Mouse (Mus musculus): ENCODE data around the gene Anp32a. TPM values are rescaled to one million over a fixed set of nuclear protein-coding genes. Genes with fewer than 3 reads are reported as not detected.
A peak's percentile ranks its signal among the peaks of the same experiment; 100 is the strongest.

The Anp32a gene
- polyA plus RNA-seq, 1 experiment from 2014 or later, result 166 TPM

DNA sequence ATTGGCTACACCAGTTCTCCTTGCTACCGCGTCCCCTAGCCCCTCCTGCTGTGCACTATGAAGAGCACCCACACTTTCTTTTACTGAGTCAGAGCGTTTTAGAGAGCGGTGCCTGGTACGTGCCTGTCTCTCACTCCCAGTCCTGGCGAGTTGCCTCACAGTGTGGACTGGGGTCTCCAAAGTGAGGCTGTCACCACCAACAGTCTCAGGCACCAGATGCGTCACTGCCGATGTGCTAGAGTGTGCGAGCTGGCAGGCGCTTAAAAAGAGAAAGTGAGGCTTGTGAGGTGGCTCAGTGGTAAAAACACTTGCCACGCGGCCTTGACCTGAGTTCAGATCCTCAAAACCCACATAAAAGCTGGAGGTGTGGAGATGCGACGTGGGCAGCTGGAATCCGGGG is 8.2 kb downstream of the Anp32a start:
- ATAC-seq (ENCODE audit: low FRiP score), result no peak
- no peaks in the 10 kb centered on the region for H3K36me3 ChIP-seq
- no peaks in the 10 kb centered on the region for H3K27me3 ChIP-seq
- H3K4me3 ChIP-seq, result no peak overlapping the region
- peaks cover 60% of the 10 kb centered on the region for H3K4me1 ChIP-seq
- H3K9ac ChIP-seq, result no peak overlapping the region
- no peak overlapping the region for H3K4me2 ChIP-seq (replicated peaks)
- no peaks in the 10 kb centered on the region for H3K9me3 ChIP-seq (replicated peaks)
- 66% methylated on average over 15 of the region's 15 CpGs for WGBS
- H3K27ac ChIP-seq, result peak overlapping the region; percentile 50; the same call in 1 of the 2 replicates

DNA sequence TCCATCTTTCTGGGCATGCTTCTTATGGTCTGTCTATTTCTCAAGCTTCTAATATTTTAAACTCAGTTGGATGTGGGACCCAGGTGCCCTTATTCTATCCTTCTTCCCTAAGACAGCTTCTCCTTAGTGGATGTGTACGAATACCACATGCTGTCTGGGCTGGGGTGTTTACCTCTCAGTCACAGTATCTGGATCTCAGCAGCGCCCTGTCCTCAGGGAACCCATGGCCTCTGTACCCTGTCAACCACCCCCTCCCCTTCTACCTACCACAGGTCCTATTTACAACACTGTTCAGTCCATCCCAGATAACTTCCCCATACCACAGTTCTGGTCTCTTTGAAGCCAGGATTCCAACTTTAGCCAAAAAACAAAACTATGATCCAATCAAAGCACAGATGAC is 9.6 kb downstream of the Anp32a start:
- H3K9ac ChIP-seq, result no peak overlapping the region
- H3K9me3 ChIP-seq (replicated peaks), result no peaks in the 10 kb centered on the region
- ATAC-seq (ENCODE audit: low FRiP score), result no peak
- H3K27ac ChIP-seq, result no peak overlapping the region
- peaks cover 57% of the 10 kb centered on the region for H3K4me1 ChIP-seq
- 69% methylated on average over 2 of the region's 2 CpGs for WGBS
- no peaks in the 10 kb centered on the region for H3K36me3 ChIP-seq
- no peak overlapping the region for H3K4me2 ChIP-seq (replicated peaks)
- no peaks in the 10 kb centered on the region for H3K27me3 ChIP-seq
- no peak overlapping the region for H3K4me3 ChIP-seq

DNA sequence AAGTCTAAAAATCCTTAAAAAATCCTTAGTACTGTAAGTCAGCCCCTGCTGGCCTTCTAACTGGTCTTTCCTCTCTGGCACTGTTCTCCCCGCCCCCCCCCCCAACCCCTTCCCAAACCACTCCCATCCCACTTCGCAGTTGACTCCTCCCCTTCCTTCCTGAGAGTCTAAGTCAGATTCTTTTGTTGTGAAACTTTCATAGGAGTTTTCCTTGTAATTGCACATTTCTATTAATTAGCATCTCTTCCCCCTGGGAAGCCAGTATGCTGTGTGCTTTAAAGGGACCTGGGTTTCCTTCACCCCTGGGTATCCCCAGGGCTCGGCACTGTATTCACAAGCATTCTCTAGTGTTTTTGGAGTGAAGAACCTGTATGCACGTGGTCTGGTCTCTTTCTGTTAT is 10.1 kb downstream of the Anp32a start:
- no peak overlapping the region for H3K4me3 ChIP-seq
- peaks cover 56% of the 10 kb centered on the region for H3K4me1 ChIP-seq
- no peaks in the 10 kb centered on the region for H3K9me3 ChIP-seq (replicated peaks)
- 52% methylated on average over 3 of the region's 4 CpGs for WGBS
- no peak overlapping the region for H3K9ac ChIP-seq
- H3K36me3 ChIP-seq, result no peaks in the 10 kb centered on the region
- H3K4me2 ChIP-seq (replicated peaks), result no peak overlapping the region
- no peak for ATAC-seq (ENCODE audit: low FRiP score)
- no peaks in the 10 kb centered on the region for H3K27me3 ChIP-seq
- H3K27ac ChIP-seq, result no peak overlapping the region

DNA sequence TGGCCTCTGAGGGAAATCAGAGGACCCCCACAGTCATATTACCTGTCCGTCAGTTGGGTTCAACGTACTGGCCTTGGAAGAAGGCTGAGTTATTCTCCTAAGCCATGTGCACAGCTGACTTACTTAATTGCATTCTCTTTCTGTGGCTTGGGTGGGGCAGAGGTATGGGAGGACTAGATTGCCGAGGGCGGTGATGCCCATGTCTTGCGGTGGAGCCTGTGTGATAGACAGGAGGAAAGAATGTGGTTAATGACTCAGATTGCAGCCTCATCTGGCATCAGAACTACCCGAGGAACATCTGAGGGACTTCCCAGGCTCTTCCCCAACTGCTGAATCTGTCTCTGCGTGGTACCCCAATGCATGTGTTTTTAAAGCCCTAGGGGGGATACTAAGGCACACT is 12.7 kb downstream of the Anp32a start:
- no peaks in the 10 kb centered on the region for H3K36me3 ChIP-seq
- H3K4me3 ChIP-seq, result no peak overlapping the region
- H3K9ac ChIP-seq, result no peak overlapping the region
- H3K9me3 ChIP-seq (replicated peaks), result no peaks in the 10 kb centered on the region
- no peak overlapping the region for H3K4me2 ChIP-seq (replicated peaks)
- ATAC-seq (ENCODE audit: low FRiP score), result no peak
- peaks cover 40% of the 10 kb centered on the region for H3K4me1 ChIP-seq
- WGBS, result 65% methylated on average over 7 of the region's 7 CpGs
- H3K27me3 ChIP-seq, result no peaks in the 10 kb centered on the region
- no peak overlapping the region for H3K27ac ChIP-seq

DNA sequence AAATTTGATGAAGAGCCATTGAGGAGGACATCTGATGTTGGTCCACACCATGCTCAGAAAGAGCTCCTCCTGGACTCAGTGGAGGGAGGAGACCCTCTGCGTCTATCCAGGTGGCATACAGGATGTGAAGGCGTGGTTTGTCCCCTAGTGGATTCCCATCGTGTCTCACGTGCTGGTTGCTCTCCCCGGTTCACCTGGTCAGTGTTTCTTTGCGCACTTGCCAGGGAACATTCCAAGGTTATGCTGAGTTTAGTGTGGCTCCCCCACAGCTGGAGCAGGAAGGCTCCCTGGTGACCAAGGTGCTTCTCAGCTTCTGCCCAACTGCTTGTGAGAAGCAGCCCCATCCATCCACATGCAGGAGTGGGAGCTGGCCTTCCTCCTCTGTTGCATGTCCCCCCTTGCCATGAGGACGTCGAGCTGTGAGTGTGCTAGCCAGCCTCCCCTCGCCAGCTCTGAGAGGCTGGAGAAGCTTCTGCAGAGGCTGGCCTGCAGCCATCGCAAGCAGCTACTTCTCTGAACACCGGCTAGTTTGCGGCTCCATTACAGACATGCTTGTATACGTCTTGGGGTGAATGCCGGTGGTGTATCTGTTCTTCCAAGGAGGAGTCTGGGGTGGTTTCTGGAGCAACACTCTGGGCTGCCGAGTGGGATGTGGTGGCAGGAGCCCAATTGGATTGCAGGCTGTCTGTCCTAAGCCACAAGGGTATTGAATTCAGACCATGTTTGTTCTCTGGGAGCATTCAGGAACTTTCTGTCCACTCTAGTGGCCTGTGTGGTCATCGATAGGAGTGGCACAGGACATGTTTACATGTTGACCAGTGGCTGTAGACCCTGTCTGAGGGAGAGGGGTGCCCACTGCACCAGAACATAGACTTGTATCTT is 14.0 kb downstream of the Anp32a start:
- no peak overlapping the region for H3K27ac ChIP-seq
- H3K9ac ChIP-seq, result no peak overlapping the region
- ATAC-seq (ENCODE audit: low FRiP score), result no peak
- no peaks in the 10 kb centered on the region for H3K36me3 ChIP-seq
- 87% methylated on average over 16 of the region's 16 CpGs for WGBS
- no peak overlapping the region for H3K4me2 ChIP-seq (replicated peaks)
- H3K27me3 ChIP-seq, result no peaks in the 10 kb centered on the region
- H3K4me1 ChIP-seq, result peaks cover 31% of the 10 kb centered on the region
- H3K4me3 ChIP-seq, result no peak overlapping the region
- no peaks in the 10 kb centered on the region for H3K9me3 ChIP-seq (replicated peaks)

DNA sequence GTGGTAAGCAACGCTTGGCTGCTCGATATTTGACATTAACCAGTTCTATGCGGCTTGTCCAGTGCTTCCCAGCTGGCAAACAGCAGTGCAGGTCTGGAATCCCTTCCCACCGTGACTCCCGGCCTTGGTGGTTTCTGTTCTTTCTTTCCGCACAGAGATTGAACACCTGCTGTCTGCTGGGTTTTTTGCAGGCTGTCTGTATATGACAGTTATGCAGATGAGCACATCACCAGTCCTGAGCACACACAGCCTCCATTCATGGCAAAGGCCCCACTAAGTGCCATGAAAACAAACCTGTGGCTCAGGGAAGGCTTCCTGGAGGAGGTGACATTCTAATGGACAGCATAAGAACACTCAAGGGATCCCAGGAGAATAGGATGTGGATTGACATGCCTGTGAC is 14.7 kb downstream of the Anp32a start:
- H3K4me1 ChIP-seq, result peaks cover 32% of the 10 kb centered on the region
- no peak overlapping the region for H3K4me2 ChIP-seq (replicated peaks)
- no peaks in the 10 kb centered on the region for H3K36me3 ChIP-seq
- H3K4me3 ChIP-seq, result no peak overlapping the region
- WGBS, result 79% methylated on average over 6 of the region's 6 CpGs
- no peak overlapping the region for H3K9ac ChIP-seq
- ATAC-seq (ENCODE audit: low FRiP score), result no peak
- no peaks in the 10 kb centered on the region for H3K9me3 ChIP-seq (replicated peaks)
- no peaks in the 10 kb centered on the region for H3K27me3 ChIP-seq
- no peak overlapping the region for H3K27ac ChIP-seq

DNA sequence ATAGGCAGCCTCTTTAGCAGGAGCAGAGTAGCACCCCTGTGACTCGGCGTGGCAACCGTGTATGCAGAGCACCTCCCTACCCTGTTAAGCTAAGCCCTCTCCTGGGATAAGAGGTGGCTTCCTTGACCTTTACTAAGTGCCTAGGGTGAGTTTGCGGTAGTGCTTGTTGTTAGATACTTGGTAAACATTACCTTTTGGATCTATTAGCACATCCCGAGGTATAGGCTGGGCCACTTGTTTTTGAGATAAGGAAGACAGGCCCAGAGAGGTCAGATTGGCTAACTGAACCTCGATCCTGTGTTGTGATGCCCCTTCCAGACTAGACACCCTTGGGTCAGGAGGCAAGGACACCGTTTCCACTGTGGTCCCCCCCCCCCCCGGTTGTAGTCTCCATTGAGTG is 16.5 kb downstream of the Anp32a start:
- H3K4me3 ChIP-seq, result no peak overlapping the region
- H3K4me1 ChIP-seq, result peaks cover 47% of the 10 kb centered on the region
- H3K9me3 ChIP-seq (replicated peaks), result no peaks in the 10 kb centered on the region
- 89% methylated on average over 8 of the region's 8 CpGs for WGBS
- H3K9ac ChIP-seq, result no peak overlapping the region
- no peak overlapping the region for H3K27ac ChIP-seq
- H3K36me3 ChIP-seq, result no peaks in the 10 kb centered on the region
- H3K4me2 ChIP-seq (replicated peaks), result no peak overlapping the region
- ATAC-seq (ENCODE audit: low FRiP score), result no peak
- no peaks in the 10 kb centered on the region for H3K27me3 ChIP-seq

DNA sequence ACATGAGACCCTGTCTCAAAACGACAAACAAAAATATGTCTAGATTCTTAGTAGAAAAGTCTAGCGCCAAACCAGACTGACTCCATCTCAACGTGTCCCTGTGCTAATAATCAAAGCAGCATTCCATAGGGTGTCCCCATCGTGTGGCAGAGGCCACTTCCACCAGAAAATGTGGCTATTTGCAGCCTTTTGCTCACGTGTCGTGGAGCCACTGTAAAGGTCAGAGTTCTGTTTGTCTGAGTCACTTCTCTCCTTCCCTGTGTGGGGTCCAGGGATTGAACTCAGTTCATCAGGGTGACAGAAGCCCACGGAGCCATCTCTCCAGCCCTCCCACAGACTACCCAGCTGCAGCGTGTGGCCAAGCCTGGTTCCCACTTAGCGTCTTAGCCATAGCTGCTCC is 17.8 kb downstream of the Anp32a start:
- peaks cover 55% of the 10 kb centered on the region for H3K4me1 ChIP-seq
- no peak overlapping the region for H3K27ac ChIP-seq
- ATAC-seq (ENCODE audit: low FRiP score), result no peak
- H3K9me3 ChIP-seq (replicated peaks), result no peaks in the 10 kb centered on the region
- H3K27me3 ChIP-seq, result no peaks in the 10 kb centered on the region
- H3K4me2 ChIP-seq (replicated peaks), result no peak overlapping the region
- WGBS, result 82% methylated on average over 9 of the region's 9 CpGs
- H3K9ac ChIP-seq, result no peak overlapping the region
- no peak overlapping the region for H3K4me3 ChIP-seq
- no peaks in the 10 kb centered on the region for H3K36me3 ChIP-seq

DNA sequence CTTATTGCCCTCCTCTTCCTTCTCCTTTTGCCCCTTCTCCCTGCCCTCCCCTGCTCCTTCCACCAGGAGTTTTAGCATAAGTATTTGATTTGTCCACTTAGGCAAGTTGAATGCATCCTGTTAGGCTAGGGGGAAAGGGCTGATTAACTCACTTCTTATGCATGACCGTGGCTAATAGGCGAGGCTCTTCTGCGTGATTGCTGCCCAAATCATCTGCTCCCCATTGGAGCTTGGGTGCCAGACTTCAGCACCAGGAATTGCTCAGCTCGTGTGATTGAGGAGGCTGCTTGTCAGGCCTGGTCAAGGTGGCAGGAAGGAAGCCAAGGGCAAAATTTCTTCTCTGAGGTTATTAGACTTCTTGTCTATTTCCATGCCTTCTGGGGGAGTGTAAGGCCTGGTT is 19.8 kb downstream of the Anp32a start:
- Histone ChIP-seq H3K4me3 (no peak overlapping the region), H3K4me1 (peaks cover 64% of the 10 kb centered on the region), H3K27me3 (no peaks in the 10 kb centered on the region), H3K27ac (0 out of 2 replicates have a peak overlapping the region, but pooled peaks have one; percentile 8), H3K9ac (no peak overlapping the region), H3K4me2 (replicated peaks) (no peak overlapping the region), H3K9me3 (replicated peaks) (no peaks in the 10 kb centered on the region), H3K36me3 (no peaks in the 10 kb centered on the region)
- no peak for ATAC-seq (ENCODE audit: low FRiP score)
- 20% methylated on average over 4 of the region's 4 CpGs for WGBS

DNA sequence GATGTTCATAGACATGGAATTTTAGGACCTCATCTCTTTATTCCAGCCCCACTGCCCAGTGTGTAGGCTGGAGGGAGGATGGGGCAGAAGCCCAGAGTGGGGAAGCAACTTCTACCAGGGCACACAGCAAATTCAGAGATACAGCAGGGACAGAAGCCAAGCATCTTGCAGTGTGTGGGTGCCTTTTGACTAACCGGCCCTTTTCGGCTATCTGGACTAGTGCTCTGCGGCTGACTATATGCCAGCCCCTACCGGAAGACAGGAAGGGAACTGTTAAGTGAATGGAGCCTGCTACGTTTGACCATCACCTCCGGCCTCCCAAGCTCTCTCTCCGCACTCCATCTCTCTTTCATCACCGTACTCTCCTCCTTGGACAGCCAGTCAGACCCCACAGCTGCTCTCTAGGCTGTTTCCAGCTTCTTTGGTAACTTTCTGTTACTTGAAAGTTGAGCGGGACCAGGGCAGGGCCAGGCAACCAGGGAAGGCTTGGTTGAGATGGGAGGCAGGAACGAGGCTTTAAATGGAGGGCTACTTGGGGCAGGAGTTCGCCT is 21.8 kb downstream of the Anp32a start:
- Histone ChIP-seq H3K4me3 (peak overlapping the region; percentile 27; the same call in 1 of the 2 replicates), H3K4me1 (peaks cover 80% of the 10 kb centered on the region), H3K27me3 (no peaks in the 10 kb centered on the region), H3K9me3 (replicated peaks) (no peaks in the 10 kb centered on the region), H3K27ac (peak overlapping the region; percentile 35; the same call in 1 of the 2 replicates), H3K36me3 (no peaks in the 10 kb centered on the region), H3K9ac (peak overlapping the region; percentile 57; the same call in 1 of the 2 replicates), H3K4me2 (replicated peaks) (peak overlapping the region; percentile 65)
- 43% methylated on average over 11 of the region's 11 CpGs for WGBS
- ATAC-seq (ENCODE audit: low FRiP score), result no peak

DNA sequence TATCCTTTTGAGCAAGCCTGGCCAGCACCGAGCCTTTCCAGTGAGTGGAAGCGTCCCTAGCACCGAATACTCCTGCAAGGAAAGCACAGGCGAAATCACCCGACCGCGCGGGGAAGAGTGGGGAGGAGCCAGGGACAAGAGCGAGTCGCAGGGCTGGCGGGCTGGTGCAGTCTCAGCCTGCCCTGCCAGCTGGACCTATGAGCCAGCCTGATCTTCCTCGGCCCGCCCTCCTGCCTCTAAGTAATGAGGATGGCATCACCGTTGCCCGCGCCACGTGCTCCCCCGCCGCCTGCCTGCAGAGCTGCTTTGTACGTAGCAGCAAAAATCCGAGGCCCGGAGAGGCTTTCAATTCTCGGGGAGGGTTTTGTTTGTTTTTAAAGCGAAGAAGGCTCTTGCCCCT is 22.5 kb downstream of the Anp32a start:
- H3K27ac ChIP-seq, result peak overlapping the region; percentile 81
- no peaks in the 10 kb centered on the region for H3K9me3 ChIP-seq (replicated peaks)
- peak overlapping the region; percentile 27 for H3K4me3 ChIP-seq
- under 1% methylated on average over 24 of the region's 24 CpGs for WGBS
- peak overlapping the region; percentile 57 for H3K9ac ChIP-seq
- peak; percentile 90 for ATAC-seq (ENCODE audit: low FRiP score)
- H3K36me3 ChIP-seq, result no peaks in the 10 kb centered on the region
- H3K4me2 ChIP-seq (replicated peaks), result peak overlapping the region; percentile 65
- H3K27me3 ChIP-seq, result no peaks in the 10 kb centered on the region
- H3K4me1 ChIP-seq, result peaks cover 87% of the 10 kb centered on the region

DNA sequence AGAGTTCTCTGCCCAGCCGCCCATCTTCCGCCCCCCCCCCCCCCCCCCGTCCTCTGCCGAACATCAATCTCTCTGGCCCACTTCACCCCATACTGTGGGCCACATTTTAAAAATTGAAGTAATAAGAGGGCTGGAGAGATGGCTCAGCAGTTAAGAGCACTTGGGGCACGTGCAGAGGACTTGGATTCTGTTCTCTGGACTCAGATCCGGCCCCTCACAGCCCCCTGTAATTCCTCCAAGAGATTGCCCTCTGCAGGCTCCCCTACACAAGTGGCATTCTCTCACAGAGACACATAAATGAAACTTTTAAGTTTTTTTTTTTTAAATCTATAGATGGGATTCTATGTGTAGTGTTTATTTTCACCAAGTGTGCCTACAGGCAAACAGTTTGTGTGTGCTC is 23.1 kb downstream of the Anp32a start:
- ATAC-seq (ENCODE audit: low FRiP score), result no peak
- H3K27me3 ChIP-seq, result no peaks in the 10 kb centered on the region
- peak overlapping the region; percentile 81 for H3K27ac ChIP-seq
- 15% methylated on average over 6 of the region's 6 CpGs for WGBS
- H3K9ac ChIP-seq, result peak overlapping the region; percentile 57
- H3K4me2 ChIP-seq (replicated peaks), result peak overlapping the region; percentile 65
- H3K9me3 ChIP-seq (replicated peaks), result no peaks in the 10 kb centered on the region
- peak overlapping the region; percentile 27 for H3K4me3 ChIP-seq
- H3K4me1 ChIP-seq, result peaks cover 92% of the 10 kb centered on the region
- H3K36me3 ChIP-seq, result no peaks in the 10 kb centered on the region

DNA sequence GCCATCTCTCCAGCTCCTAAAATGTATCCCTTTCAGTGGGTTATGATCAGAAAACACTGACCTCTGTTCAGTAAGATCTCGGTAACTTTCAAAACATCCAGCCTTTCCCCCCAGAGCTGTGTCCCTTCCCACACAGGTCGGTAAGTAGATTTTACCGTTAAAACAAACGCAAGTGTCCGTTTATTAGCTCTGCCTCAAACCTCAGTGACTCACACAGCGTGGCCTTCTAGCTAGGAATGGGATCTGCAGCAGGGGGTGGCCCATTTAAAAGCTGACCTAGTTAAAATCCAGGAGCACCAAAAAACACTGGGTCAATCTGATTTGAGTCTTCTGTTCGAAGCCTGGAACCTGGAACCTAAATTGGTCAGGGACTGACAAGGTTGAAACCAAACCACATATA is 23.7 kb downstream of the Anp32a start:
- Histone ChIP-seq H3K9ac (no peak overlapping the region), H3K4me2 (replicated peaks) (no peak overlapping the region), H3K4me1 (peaks cover 97% of the 10 kb centered on the region), H3K27ac (no peak overlapping the region; the same call in 1 of the 2 replicates), H3K4me3 (no peak overlapping the region), H3K27me3 (no peaks in the 10 kb centered on the region), H3K9me3 (replicated peaks) (no peaks in the 10 kb centered on the region), H3K36me3 (no peaks in the 10 kb centered on the region)
- ATAC-seq (ENCODE audit: low FRiP score), result no peak
- 57% methylated on average over 7 of the region's 7 CpGs for WGBS

Data from hindbrain, embryonic 12.5 days (tissue).